Mouse (Mus musculus) lung, adult 2 months (tissue): Measurements from ENCODE around the gene Itga3. TPM values are rescaled to one million over a fixed set of nuclear protein-coding genes. Genes with fewer than 3 reads are reported as not detected.

Experiments
- DNase-seq: peaks from one replicate; pipeline ENCODE4 v3.0.0; 2022
- H3K4me1 ChIP-seq: fragments of 200-500 bp; 2 replicates; pipeline ENCODE4 v1.6.1; 2011; ENCODE audit warnings: low read length; ENCODE audit not compliant: control insufficient read depth, insufficient read depth
- H3K4me3 ChIP-seq: fragments of 200-500 bp; replicated peaks from 2 replicates; pipeline ENCODE3; 2011; ENCODE audit warnings: low read depth, mild to moderate bottlenecking, control low read depth, low read length; ENCODE audit errors: extremely low read depth
- CTCF ChIP-seq: fragments of 200-500 bp; IDR thresholded peaks from 2 replicates; pipeline ENCODE4 v1.5.1; 2011; ENCODE audit warnings: mild to moderate bottlenecking, low read length, control low read depth; ENCODE audit not compliant: insufficient read depth
- POLR2A ChIP-seq: fragments of 200-500 bp; IDR thresholded peaks from 2 replicates; pipeline ENCODE4 v1.6.1; 2011; ENCODE audit warnings: low read depth, mild to moderate bottlenecking, control low read depth, low read length, borderline replicate concordance; ENCODE audit errors: extremely low read depth
- WGBS: fragments of 180-500 bp; shearing (Covaris S2); methylation state at CpG from one replicate; pipeline ENCODE4 v1.1.7; 2018; 5-methylcytosine and 5-hydroxymethylcytosine counted together
- polyA plus RNA-seq: library from polyadenylated mRNA; depleted of rRNA; stranded (reverse); fragments of >200 nt; gene quantifications from 2 replicates; pipeline ENCODE4 v1.2.3, GENCODE M21; 2012

The Itga3 gene
- polyA plus RNA-seq, 1 experiment: 181 TPM

DNA sequence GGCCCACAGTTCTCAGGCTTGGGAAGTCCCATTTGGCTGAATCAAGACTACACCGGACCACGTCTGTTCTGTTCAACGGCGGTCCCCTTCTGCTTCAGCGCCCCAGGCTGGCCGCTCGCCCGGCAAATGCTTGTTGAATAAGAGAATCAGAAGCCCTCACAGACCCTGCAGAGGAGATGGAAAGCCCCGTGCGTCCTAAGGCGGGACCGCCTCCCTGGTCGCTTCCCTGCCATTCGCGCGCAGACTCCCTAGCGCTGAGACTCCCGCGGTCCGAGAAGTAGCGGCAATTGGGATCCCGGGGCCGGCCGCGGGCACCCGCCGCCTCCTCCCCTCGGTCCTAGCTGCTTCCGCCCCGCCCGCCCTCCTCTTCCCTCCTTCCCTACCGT lies 67.0 kb downstream of the Itga3 start, which contains the start of gene Samd14:
TSS of gene Samd14 (plus strand) at position 251 of the 386 bp plus-strand sequence.
- TF ChIP-seq POLR2A (no peak), CTCF (no peak)
- no peak for DNase-seq
- under 1% methylated on average over 31 of the region's 32 CpGs for WGBS
- Histone ChIP-seq H3K4me3 (peak within 1 kb of the TSS; percentile 59), H3K4me1 (peaks cover 9% of the 10 kb centered on the region)

DNA sequence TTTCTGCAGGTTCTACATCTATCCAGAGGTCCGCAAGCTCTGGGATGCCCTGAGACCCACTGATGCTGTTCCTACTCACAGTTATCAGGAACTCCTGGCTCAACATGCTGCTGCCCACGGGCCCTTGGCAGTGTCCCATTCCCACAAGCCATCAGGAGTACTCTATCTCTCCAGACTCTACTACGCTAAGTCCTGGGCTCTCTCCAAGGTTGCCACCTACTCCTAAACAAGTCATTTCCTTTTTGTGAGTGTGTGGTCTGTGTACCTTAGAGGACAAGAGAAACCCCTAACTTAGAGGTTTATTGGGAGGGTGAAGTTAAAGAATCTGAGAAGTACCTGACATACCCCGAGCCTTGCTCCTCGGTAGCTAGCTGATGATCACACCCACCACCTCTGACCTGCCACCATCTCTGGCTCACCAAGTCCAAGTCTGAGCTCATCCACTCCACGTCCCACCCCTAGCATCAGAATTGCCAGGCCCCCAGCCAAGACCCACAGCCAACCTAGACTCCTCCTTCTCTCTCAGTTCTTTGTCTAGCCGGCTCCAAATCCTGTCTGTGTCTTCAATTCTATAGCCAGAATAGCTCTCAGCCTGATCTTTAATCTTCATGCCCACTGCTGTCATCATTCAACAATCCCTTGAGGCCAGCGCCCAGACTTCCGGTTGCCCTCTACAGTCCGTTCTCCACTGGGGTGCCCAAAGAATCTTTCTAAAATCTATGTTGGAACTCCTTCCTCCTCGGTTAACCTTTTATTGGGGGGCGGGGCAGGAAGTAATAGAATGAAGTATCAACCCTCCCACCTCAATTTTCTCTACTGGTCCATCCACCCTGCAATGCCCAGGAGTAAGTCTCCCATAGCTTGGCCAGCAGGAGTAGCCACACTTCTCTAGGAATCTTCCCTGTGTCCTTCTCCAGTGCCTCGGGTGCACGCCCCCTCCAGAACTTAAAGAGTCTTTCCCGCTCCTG lies 67.7 kb downstream of the Itga3 start:
- DNase-seq: no peak

DNA sequence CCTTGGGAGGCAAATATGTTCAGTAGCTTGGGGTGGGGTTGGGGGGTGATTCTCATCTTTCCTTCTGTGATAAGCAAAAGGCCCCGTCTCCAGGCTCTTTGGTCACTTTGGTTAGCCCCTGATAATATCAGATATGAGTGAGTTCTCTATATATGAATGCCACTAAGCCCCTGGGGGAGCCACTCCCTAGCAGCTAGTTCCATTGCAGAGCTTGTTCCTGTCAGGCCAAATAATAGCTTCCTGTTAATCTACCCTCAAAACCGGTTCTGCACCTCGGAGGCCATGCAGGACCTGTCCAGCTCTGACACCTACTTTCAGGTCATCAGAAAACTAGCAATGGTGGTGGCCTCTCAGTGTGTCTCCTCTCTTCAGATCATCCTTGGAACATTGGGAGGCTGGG lies 69.2 kb downstream of the Itga3 start:
- Histone ChIP-seq H3K4me1 (peaks cover 9% of the 10 kb centered on the region), H3K4me3 (no peak overlapping the region)
- 27% methylated on average over 3 of the region's 3 CpGs for WGBS
- TF ChIP-seq CTCF (no peak), POLR2A (no peak)
- DNase-seq: no peak

More for the DNA sequence above, 67.7 kb downstream of the Itga3 start:
- H3K4me1 ChIP-seq: peaks cover 9% of the 10 kb centered on the region
- H3K4me3 ChIP-seq: peak overlapping the region; percentile 59
- TF ChIP-seq POLR2A (no peak), CTCF (no peak)
- WGBS: 20% methylated on average over 15 of the region's 15 CpGs

DNA sequence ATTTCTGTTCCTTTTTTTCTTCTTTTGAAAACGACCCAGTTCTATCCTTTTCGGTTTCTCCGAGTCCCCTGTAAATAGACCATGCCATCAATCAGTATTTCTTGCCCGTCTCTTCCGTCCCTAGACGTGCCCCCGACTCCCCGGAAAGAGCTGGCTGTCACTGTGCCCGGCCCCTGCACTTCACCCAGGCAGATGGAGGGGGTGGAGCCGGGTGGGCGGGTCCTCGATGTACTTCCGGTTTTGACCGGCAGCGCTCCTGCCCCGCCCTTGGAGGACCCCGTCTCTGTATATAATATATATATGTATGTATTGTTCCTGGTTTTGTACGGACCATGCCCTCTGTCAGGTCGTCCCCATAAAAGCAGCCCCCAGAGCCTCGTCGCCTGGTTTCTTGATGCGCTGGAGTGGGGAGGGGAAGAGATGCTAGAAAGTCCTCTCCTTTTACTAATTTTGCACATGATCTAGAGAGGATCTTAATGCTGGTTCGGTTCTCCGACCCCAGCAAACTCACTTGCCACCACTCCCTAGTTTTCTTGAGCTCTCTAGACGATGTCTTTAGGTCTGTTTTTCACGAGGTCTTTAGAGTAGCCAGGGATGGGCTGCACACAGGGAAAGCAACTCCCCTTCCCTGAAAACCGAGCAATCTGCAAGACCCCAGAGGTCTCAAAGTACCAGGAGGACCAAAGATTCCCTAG lies 69.9 kb downstream of the Itga3 start:
- Histone ChIP-seq H3K4me1 (peaks cover 9% of the 10 kb centered on the region), H3K4me3 (peak overlapping the region; percentile 78)
- peak; percentile 72 for DNase-seq
- 3% methylated on average over 27 of the region's 27 CpGs for WGBS
- TF ChIP-seq POLR2A (no peak), CTCF (no peak)

DNA sequence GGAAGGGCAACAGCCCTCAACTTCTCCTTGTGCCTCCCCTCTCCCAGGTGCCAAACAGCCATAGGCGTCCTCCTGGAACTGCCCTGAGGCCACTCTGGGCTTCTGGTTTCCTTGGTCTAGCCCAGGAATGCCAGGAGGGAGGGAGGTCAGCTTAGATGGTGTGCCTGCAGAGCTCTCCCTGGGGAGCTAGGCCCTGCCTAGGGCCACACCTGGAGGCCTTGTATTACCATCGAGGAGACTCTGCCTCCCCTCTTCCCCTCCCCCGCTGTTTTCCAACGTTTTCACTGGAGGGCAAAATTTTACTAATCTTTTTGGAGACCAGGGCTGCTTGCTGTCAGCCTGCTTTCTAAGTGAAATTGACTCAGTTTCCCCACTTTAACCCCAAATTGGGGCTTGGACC lies 70.6 kb downstream of the Itga3 start:
- DNase-seq: no peak
- Histone ChIP-seq H3K4me1 (peaks cover 10% of the 10 kb centered on the region), H3K4me3 (no peak overlapping the region)
- WGBS: 39% methylated on average over 4 of the region's 4 CpGs
- TF ChIP-seq POLR2A (no peak), CTCF (no peak)

DNA sequence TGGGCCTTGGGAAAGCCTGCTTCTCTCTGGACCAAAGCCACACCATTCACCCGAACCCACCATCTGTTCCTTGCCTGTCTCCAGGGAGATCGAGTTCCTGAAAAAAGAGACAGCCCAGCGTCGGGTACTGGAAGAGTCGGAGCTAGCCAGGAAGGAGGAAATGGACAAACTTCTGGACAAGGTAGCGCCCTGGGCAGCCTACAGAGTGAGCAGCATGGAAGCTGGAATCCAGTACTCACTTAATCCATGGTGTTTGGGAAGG lies 71.7 kb downstream of the Itga3 start:
- TF ChIP-seq POLR2A (no peak), CTCF (no peak)
- Histone ChIP-seq H3K4me3 (no peak overlapping the region), H3K4me1 (peaks cover 17% of the 10 kb centered on the region)
- no peak for DNase-seq
- 55% methylated on average over 6 of the region's 6 CpGs for WGBS

DNA sequence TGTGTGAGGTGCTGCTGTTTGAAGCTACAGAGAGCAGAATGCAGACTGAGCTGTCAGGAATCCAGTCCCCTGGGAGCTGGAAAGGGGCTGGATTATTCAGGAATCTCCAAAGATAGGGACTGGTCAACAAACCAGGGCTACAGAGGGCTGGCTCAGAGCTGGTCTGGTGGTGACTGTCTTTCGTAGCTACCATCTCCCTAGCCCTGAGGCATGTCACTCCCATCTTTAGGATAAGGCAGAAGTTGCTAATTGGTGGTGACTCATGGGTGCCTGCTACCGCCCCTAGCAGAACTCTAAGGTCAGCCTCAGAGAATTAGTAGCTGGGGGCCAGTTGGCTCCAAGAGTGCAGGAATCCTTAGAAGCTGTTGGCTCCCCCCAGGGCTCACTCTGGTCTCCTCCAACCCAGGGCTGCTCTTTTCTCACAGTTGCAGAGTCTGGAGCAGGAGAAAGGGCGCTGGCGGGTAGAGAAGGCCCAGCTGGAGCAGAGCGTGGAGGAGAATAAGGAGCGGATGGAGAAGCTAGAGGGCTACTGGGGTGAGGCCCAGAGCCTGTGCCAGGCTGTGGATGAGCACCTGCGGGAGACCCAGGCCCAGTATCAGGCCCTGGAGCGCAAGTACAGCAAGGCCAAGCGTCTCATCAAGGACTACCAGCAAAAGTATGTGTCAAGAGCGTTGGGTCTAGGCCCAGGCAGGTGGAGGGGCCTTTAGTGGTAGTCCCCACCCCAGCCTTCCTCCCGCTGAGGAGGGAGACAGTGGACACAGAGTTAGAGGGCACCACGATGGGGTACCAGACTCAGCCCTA lies 72.3 kb downstream of the Itga3 start:
- no peak for TF ChIP-seq POLR2A
- no peak for TF ChIP-seq CTCF
- H3K4me1 ChIP-seq: peaks cover 17% of the 10 kb centered on the region
- no peak for DNase-seq
- WGBS: 86% methylated on average over 12 of the region's 12 CpGs
- no peak overlapping the region for H3K4me3 ChIP-seq

DNA sequence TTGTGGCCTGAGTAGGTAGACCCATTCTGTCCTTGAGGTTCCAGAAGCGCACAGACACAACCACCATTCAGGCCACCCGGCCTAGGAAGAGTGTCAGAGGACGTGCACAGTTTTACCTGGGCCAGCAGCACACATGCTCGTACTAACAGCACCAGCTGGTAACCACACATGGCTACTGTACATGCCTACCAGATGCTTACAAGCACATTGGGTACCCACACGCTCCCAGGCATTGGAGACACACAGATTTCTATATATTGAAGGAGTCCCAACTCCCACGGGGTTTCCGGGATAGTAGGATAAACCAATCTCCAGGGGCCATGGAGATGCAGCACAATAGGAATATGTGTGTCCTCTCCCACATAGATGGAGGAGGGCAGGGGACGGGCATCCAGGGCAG lies 73.9 kb downstream of the Itga3 start:
- peaks cover 17% of the 10 kb centered on the region for H3K4me1 ChIP-seq
- 93% methylated on average over 8 of the region's 8 CpGs for WGBS
- no peak for DNase-seq
- no peak for TF ChIP-seq CTCF
- TF ChIP-seq POLR2A: no peak
- H3K4me3 ChIP-seq: no peak overlapping the region
